Mouse (Mus musculus): ENCODE results near the gene Edaradd. TPM values are rescaled to one million over a fixed set of nuclear protein-coding genes. Genes with fewer than 3 reads are reported as not detected.

Edaradd gene
- polyA plus RNA-seq, 1 experiment from 2014 or later, result 1.7 TPM

- Histone ChIP-seq H3K36me3 (ENCODE audit: control insufficient read depth, insufficient read depth, low read length) (no peaks in the 10 kb centered on the region), H3K27me3 (replicated peaks; ENCODE audit: control insufficient read depth, insufficient read depth, low read length) (no peaks in the 10 kb centered on the region), H3K9ac (ENCODE audit: low read depth, low read length) (no peak overlapping the region), H3K4me1 (ENCODE audit: control insufficient read depth, insufficient read depth, low read length) (no peaks in the 10 kb centered on the region), H3K27ac (ENCODE audit: low read length) (no peak overlapping the region), H3K4me2 (ENCODE audit: low read depth, low read length) (no peak overlapping the region), H3K4me3 (ENCODE audit: low read length) (no peak overlapping the region), H3K9me3 (ENCODE audit: control insufficient read depth, low read length) (no peaks in the 10 kb centered on the region)
- ATAC-seq, result no peak
- 87% methylated on average over 7 of the region's 7 CpGs for WGBS
Measured at GRCm38 (mm10) chr13:12499107-12499506, 21.1 kb downstream of the Edaradd start.

- no peak overlapping the region for H3K27ac ChIP-seq (ENCODE audit: low read length)
- no peaks in the 10 kb centered on the region for H3K27me3 ChIP-seq (replicated peaks; ENCODE audit: control insufficient read depth, insufficient read depth, low read length)
- no peak overlapping the region for H3K9ac ChIP-seq (ENCODE audit: low read depth, low read length)
- H3K4me3 ChIP-seq (ENCODE audit: low read length), result no peak overlapping the region
- H3K36me3 ChIP-seq (ENCODE audit: control insufficient read depth, insufficient read depth, low read length), result no peaks in the 10 kb centered on the region
- no peak overlapping the region for H3K4me2 ChIP-seq (ENCODE audit: low read depth, low read length)
- 57% methylated on average over 8 of the region's 8 CpGs for WGBS
- no peaks in the 10 kb centered on the region for H3K9me3 ChIP-seq (ENCODE audit: control insufficient read depth, low read length)
- no peaks in the 10 kb centered on the region for H3K4me1 ChIP-seq (ENCODE audit: control insufficient read depth, insufficient read depth, low read length)
- ATAC-seq, result no peak
Measured at GRCm38 (mm10) chr13:12497809-12498208, 22.4 kb downstream of the Edaradd start.

- Histone ChIP-seq H3K27me3 (replicated peaks; ENCODE audit: control insufficient read depth, insufficient read depth, low read length) (no peaks in the 10 kb centered on the region), H3K9ac (ENCODE audit: low read depth, low read length) (no peak overlapping the region), H3K9me3 (ENCODE audit: control insufficient read depth, low read length) (no peaks in the 10 kb centered on the region), H3K4me2 (ENCODE audit: low read depth, low read length) (no peak overlapping the region), H3K4me3 (ENCODE audit: low read length) (no peak overlapping the region), H3K4me1 (ENCODE audit: control insufficient read depth, insufficient read depth, low read length) (no peaks in the 10 kb centered on the region), H3K36me3 (ENCODE audit: control insufficient read depth, insufficient read depth, low read length) (no peaks in the 10 kb centered on the region), H3K27ac (ENCODE audit: low read length) (no peak overlapping the region)
- 84% methylated on average over 9 of the region's 9 CpGs for WGBS
- no peak for ATAC-seq
Measured at GRCm38 (mm10) chr13:12494750-12495149, 25.5 kb downstream of the Edaradd start.

- Histone ChIP-seq H3K4me1 (ENCODE audit: control insufficient read depth, insufficient read depth, low read length) (no peaks in the 10 kb centered on the region), H3K4me2 (ENCODE audit: low read depth, low read length) (no peak overlapping the region), H3K27me3 (replicated peaks; ENCODE audit: control insufficient read depth, insufficient read depth, low read length) (no peaks in the 10 kb centered on the region), H3K9ac (ENCODE audit: low read depth, low read length) (no peak overlapping the region), H3K27ac (ENCODE audit: low read length) (no peak overlapping the region), H3K4me3 (ENCODE audit: low read length) (no peak overlapping the region), H3K9me3 (ENCODE audit: control insufficient read depth, low read length) (no peaks in the 10 kb centered on the region), H3K36me3 (ENCODE audit: control insufficient read depth, insufficient read depth, low read length) (no peaks in the 10 kb centered on the region)
- WGBS, result 85% methylated on average over 3 of the region's 3 CpGs
- ATAC-seq, result no peak
Measured at GRCm38 (mm10) chr13:12492515-12492914, 27.7 kb downstream of the Edaradd start.

GRCm38 (mm10) chr13:12485640-12486039 is 34.6 kb downstream of the Edaradd start:
- H3K4me2 ChIP-seq (ENCODE audit: low read depth, low read length), result no peak overlapping the region
- no peaks in the 10 kb centered on the region for H3K4me1 ChIP-seq (ENCODE audit: control insufficient read depth, insufficient read depth, low read length)
- no peak overlapping the region for H3K9ac ChIP-seq (ENCODE audit: low read depth, low read length)
- no peak overlapping the region for H3K4me3 ChIP-seq (ENCODE audit: low read length)
- H3K9me3 ChIP-seq (ENCODE audit: control insufficient read depth, low read length), result no peaks in the 10 kb centered on the region
- no peak overlapping the region for H3K27ac ChIP-seq (ENCODE audit: low read length)
- 76% methylated on average over 7 of the region's 7 CpGs for WGBS
- no peak for ATAC-seq
- no peaks in the 10 kb centered on the region for H3K36me3 ChIP-seq (ENCODE audit: control insufficient read depth, insufficient read depth, low read length)
- H3K27me3 ChIP-seq (replicated peaks; ENCODE audit: control insufficient read depth, insufficient read depth, low read length), result no peaks in the 10 kb centered on the region

GRCm38 (mm10) chr13:12485197-12485596 is 35.0 kb downstream of the Edaradd start:
- Histone ChIP-seq H3K4me1 (ENCODE audit: control insufficient read depth, insufficient read depth, low read length) (no peaks in the 10 kb centered on the region), H3K9me3 (ENCODE audit: control insufficient read depth, low read length) (no peaks in the 10 kb centered on the region), H3K9ac (ENCODE audit: low read depth, low read length) (no peak overlapping the region), H3K36me3 (ENCODE audit: control insufficient read depth, insufficient read depth, low read length) (no peaks in the 10 kb centered on the region), H3K27me3 (replicated peaks; ENCODE audit: control insufficient read depth, insufficient read depth, low read length) (no peaks in the 10 kb centered on the region), H3K4me2 (ENCODE audit: low read depth, low read length) (no peak overlapping the region), H3K4me3 (ENCODE audit: low read length) (no peak overlapping the region), H3K27ac (ENCODE audit: low read length) (no peak overlapping the region)
- ATAC-seq, result no peak
- 55% methylated on average over 2 of the region's 2 CpGs for WGBS

GRCm38 (mm10) chr13:12479802-12480201 is 40.4 kb downstream of the Edaradd start:
- peak; percentile 63; the same call in 1 of the 2 replicates for ATAC-seq
- H3K36me3 ChIP-seq (ENCODE audit: control insufficient read depth, insufficient read depth, low read length), result no peaks in the 10 kb centered on the region
- H3K9ac ChIP-seq (ENCODE audit: low read depth, low read length), result no peak overlapping the region
- H3K4me3 ChIP-seq (ENCODE audit: low read length), result no peak overlapping the region
- no peaks in the 10 kb centered on the region for H3K9me3 ChIP-seq (ENCODE audit: control insufficient read depth, low read length)
- no peaks in the 10 kb centered on the region for H3K27me3 ChIP-seq (replicated peaks; ENCODE audit: control insufficient read depth, insufficient read depth, low read length)
- WGBS, result 65% methylated on average over 6 of the region's 6 CpGs
- H3K4me2 ChIP-seq (ENCODE audit: low read depth, low read length), result no peak overlapping the region
- no peak overlapping the region for H3K27ac ChIP-seq (ENCODE audit: low read length)
- H3K4me1 ChIP-seq (ENCODE audit: control insufficient read depth, insufficient read depth, low read length), result no peaks in the 10 kb centered on the region

- Histone ChIP-seq H3K27ac (ENCODE audit: low read length) (no peak overlapping the region), H3K27me3 (replicated peaks; ENCODE audit: control insufficient read depth, insufficient read depth, low read length) (no peaks in the 10 kb centered on the region), H3K4me1 (ENCODE audit: control insufficient read depth, insufficient read depth, low read length) (no peaks in the 10 kb centered on the region), H3K4me3 (ENCODE audit: low read length) (no peak overlapping the region), H3K9ac (ENCODE audit: low read depth, low read length) (no peak overlapping the region), H3K36me3 (ENCODE audit: control insufficient read depth, insufficient read depth, low read length) (no peaks in the 10 kb centered on the region), H3K9me3 (ENCODE audit: control insufficient read depth, low read length) (no peaks in the 10 kb centered on the region), H3K4me2 (ENCODE audit: low read depth, low read length) (no peak overlapping the region)
- 80% methylated on average over 15 of the region's 15 CpGs for WGBS
- no peak for ATAC-seq
Measured at GRCm38 (mm10) chr13:12478301-12478700, 41.9 kb downstream of the Edaradd start.

GRCm38 (mm10) chr13:12476886-12477285 is 43.4 kb downstream of the Edaradd start:
- H3K4me2 ChIP-seq (ENCODE audit: low read depth, low read length), result no peak overlapping the region
- no peak overlapping the region for H3K9ac ChIP-seq (ENCODE audit: low read depth, low read length)
- WGBS, result 94% methylated on average over 4 of the region's 4 CpGs
- H3K9me3 ChIP-seq (ENCODE audit: control insufficient read depth, low read length), result no peaks in the 10 kb centered on the region
- no peaks in the 10 kb centered on the region for H3K4me1 ChIP-seq (ENCODE audit: control insufficient read depth, insufficient read depth, low read length)
- H3K27me3 ChIP-seq (replicated peaks; ENCODE audit: control insufficient read depth, insufficient read depth, low read length), result no peaks in the 10 kb centered on the region
- no peak for ATAC-seq
- H3K4me3 ChIP-seq (ENCODE audit: low read length), result no peak overlapping the region
- no peak overlapping the region for H3K27ac ChIP-seq (ENCODE audit: low read length)
- no peaks in the 10 kb centered on the region for H3K36me3 ChIP-seq (ENCODE audit: control insufficient read depth, insufficient read depth, low read length)

GRCm38 (mm10) chr13:12475239-12475638 is 45.0 kb downstream of the Edaradd start:
- no peak for ATAC-seq

More at GRCm38 (mm10) chr13:12475239-12475638, 45.0 kb downstream of the Edaradd start:
- Histone ChIP-seq H3K4me1 (ENCODE audit: control insufficient read depth, insufficient read depth, low read length) (no peaks in the 10 kb centered on the region), H3K4me2 (ENCODE audit: low read depth, low read length) (no peak overlapping the region), H3K27ac (ENCODE audit: low read length) (no peak overlapping the region), H3K9ac (ENCODE audit: low read depth, low read length) (no peak overlapping the region), H3K36me3 (ENCODE audit: control insufficient read depth, insufficient read depth, low read length) (no peaks in the 10 kb centered on the region), H3K9me3 (ENCODE audit: control insufficient read depth, low read length) (no peaks in the 10 kb centered on the region), H3K27me3 (replicated peaks; ENCODE audit: control insufficient read depth, insufficient read depth, low read length) (no peaks in the 10 kb centered on the region), H3K4me3 (ENCODE audit: low read length) (no peak overlapping the region)
- 90% methylated on average over 6 of the region's 6 CpGs for WGBS
